Mouse (Mus musculus): ENCODE measurements around the gene Mtmr10.

DNA sequence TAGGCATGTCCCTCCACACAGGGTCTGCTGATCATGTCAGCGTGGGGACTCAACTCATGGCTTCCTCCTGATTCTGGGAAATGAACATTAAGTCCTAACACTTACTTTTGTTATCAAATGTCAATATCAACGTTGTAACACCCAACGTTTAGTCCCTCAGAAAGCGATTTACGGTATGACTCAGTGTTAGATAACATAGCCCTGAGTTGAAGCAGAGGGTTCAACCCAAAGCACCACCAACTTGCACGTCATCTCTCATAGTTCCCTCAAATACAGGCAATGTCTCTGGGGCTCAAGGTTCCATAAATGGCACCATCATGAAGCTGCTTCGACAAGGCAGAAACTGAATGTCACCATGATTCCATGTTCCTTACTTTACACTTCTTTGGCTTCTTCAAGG, 37.0 kb upstream of the Mtmr10 start:
- TF ChIP-seq CTCF (IDR thresholded peaks at IDR 0.05; ENCODE audit: control insufficient read depth, insufficient read depth, insufficient read length) (no peak), MAX (IDR thresholded peaks at IDR 0.05) (no peak), MYOG (IDR thresholded peaks at IDR 0.05; ENCODE audit: control insufficient read depth, extremely low read depth, insufficient read length) (no peak), FOSL1 (IDR thresholded peaks at IDR 0.05; ENCODE audit: insufficient read depth, low read length, poor library complexity, severe bottlenecking) (no peak), CEBPB (IDR thresholded peaks at IDR 0.05; ENCODE audit: low read depth) (no peak), USF1 (IDR thresholded peaks at IDR 0.05; ENCODE audit: low read depth) (no peak), MYOD1 (IDR thresholded peaks at IDR 0.05; ENCODE audit: control insufficient read depth, insufficient read length, low read depth) (no peak)

Measured in C2C12 (cell line).